8 mouse cellular contexts compared by ENCODE assay signal in the genomic region with DNA sequence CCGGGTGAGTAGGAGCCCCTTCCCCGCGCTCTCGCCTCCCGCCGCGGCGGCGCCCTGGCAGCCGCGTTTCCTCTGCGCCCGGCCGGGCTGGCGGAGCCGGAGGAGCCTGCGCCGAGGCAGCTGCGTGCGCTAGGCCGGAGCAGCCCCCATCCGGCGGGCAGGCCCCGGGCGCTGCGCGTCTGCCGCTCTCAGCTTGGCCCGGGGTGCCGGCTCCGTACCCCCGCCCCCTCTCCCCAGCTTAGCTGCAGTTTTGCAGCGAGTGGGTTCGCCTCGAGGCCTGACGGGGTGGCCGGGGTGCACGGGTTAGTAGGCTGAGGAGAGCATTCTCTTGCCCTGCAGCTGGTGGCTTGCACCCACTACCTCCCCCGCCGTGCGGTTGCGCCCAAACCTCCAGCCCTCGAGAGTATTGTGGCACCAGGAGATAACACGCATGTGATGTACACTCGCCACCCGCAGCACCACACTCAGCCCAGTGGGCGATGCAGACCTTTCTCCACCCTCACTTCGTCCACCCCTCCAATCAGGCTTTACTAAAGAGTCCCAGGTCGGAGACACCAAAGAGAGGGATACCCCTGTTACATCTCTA. TPM values are rescaled to one million over a fixed set of nuclear protein-coding genes. Genes with fewer than 3 reads are reported as not detected.
DNase-seq lines count a peak whose midpoint lies in the region; ATAC-seq and TF ChIP-seq lines count a peak whose summit lies in the region.

No protein-coding gene starts in this region.

- peak; percentile 54 to 71 for DNase-seq in adrenal gland, postnatal 36 days
- DNase-seq in layer of hippocampus, adult 18-20 months (ENCODE audit: low spot score in 2 of 2) = peak; percentile 44 to 59
- DNase-seq in liver, postnatal 0 days = peak; percentile 73
- no peak for DNase-seq in neural tube, embryonic 11.5 days (ENCODE audit: low spot score)
- DNase-seq in testis, postnatal 14 days (ENCODE audit: low spot score) = peak; percentile 73

- H3K9me3 ChIP-seq in forebrain, embryonic 12.5 days = no peaks in the 10 kb centered on the region
- H3K9me3 ChIP-seq in heart, embryonic 15.5 days (replicated peaks) = no peaks in the 10 kb centered on the region
- no peaks in the 10 kb centered on the region for H3K9me3 ChIP-seq in liver, postnatal 0 days (ENCODE audit: low read length)
- no peaks in the 10 kb centered on the region for H3K9me3 ChIP-seq in neural tube, embryonic 11.5 days (ENCODE audit: control insufficient read depth, low read length)

- no peaks in the 10 kb centered on the region for H3K27me3 ChIP-seq in forebrain, embryonic 12.5 days
- no peaks in the 10 kb centered on the region for H3K27me3 ChIP-seq in heart, embryonic 15.5 days
- H3K27me3 ChIP-seq in liver, postnatal 0 days (ENCODE audit: insufficient read depth, low read length) = no peaks in the 10 kb centered on the region
- no peaks in the 10 kb centered on the region for H3K27me3 ChIP-seq in neural tube, embryonic 11.5 days (ENCODE audit: control insufficient read depth, insufficient read depth, low read length)

- H3K9ac ChIP-seq in forebrain, embryonic 12.5 days = peak overlapping the region; percentile 98
- H3K9ac ChIP-seq in heart, embryonic 15.5 days = peak overlapping the region; percentile 98
- peak overlapping the region; percentile 99 for H3K9ac ChIP-seq in liver, postnatal 0 days (replicated peaks)
- H3K9ac ChIP-seq in neural tube, embryonic 11.5 days (ENCODE audit: low read length) = peak overlapping the region; percentile 89

- ATAC-seq in CD4-positive, CD25-positive, alpha-beta regulatory T cell, adult 4 months = peak; percentile 47
- peak; percentile 80 for ATAC-seq in forebrain, embryonic 12.5 days (ENCODE audit: low FRiP score)
- peak; percentile 54 for ATAC-seq in heart, embryonic 15.5 days (replicated peaks; ENCODE audit: insufficient number of reproducible peaks, insufficient read depth, low FRiP score, low read depth)
- peak; percentile 38 for ATAC-seq in liver, postnatal 0 days
- peak; percentile 74 for ATAC-seq in neural tube, embryonic 11.5 days (ENCODE audit: insufficient read depth, low FRiP score, low TSS enrichment)

- TF ChIP-seq CTCF in liver, postnatal 0 days (IDR thresholded peaks at IDR 0.05; ENCODE audit: low read depth) = no peak

- WGBS in forebrain, embryonic 12.5 days = under 1% methylated on average over 32 of the region's 49 CpGs
- under 1% methylated on average over 38 of the region's 49 CpGs for WGBS in heart, embryonic 15.5 days
- WGBS in liver, postnatal 0 days (ENCODE audit: insufficient replicate concordance) = under 1% methylated on average over 24 of the region's 49 CpGs
- under 1% methylated on average over 34 of the region's 49 CpGs for WGBS in neural tube, embryonic 11.5 days

- no peak for TF ChIP-seq EP300 in liver, postnatal 0 days (IDR thresholded peaks at IDR 0.05; ENCODE audit: low read depth)

- H3K4me3 ChIP-seq in forebrain, embryonic 12.5 days (replicated peaks) = peak overlapping the region; percentile 95
- peak overlapping the region; percentile 95 for H3K4me3 ChIP-seq in heart, embryonic 15.5 days
- H3K4me3 ChIP-seq in liver, postnatal 0 days (ENCODE audit: low read depth, low read length) = peak overlapping the region; percentile 91
- peak overlapping the region; percentile 89 for H3K4me3 ChIP-seq in neural tube, embryonic 11.5 days (ENCODE audit: low read depth, low read length)

- H3K36me3 ChIP-seq in forebrain, embryonic 12.5 days (replicated peaks) = no peaks in the 10 kb centered on the region
- H3K36me3 ChIP-seq in heart, embryonic 15.5 days = no peaks in the 10 kb centered on the region
- no peaks in the 10 kb centered on the region for H3K36me3 ChIP-seq in liver, postnatal 0 days (replicated peaks; ENCODE audit: insufficient read depth, low read length)
- H3K36me3 ChIP-seq in neural tube, embryonic 11.5 days (ENCODE audit: control insufficient read depth, insufficient read depth, low read length) = no peaks in the 10 kb centered on the region

- H3K27ac ChIP-seq in forebrain, embryonic 12.5 days = peak overlapping the region; percentile 98
- peak overlapping the region; percentile 96 for H3K27ac ChIP-seq in heart, embryonic 15.5 days
- H3K27ac ChIP-seq in liver, postnatal 0 days (ENCODE audit: low read depth) = peak overlapping the region; percentile 99
- H3K27ac ChIP-seq in neural tube, embryonic 11.5 days (ENCODE audit: low read depth, low read length) = peak overlapping the region; percentile 95

- H3K4me2 ChIP-seq in forebrain, embryonic 12.5 days = peak overlapping the region; percentile 95
- H3K4me2 ChIP-seq in heart, embryonic 15.5 days = peak overlapping the region; percentile 93
- peak overlapping the region; percentile 98 for H3K4me2 ChIP-seq in liver, postnatal 0 days (ENCODE audit: low read depth, low read length)
- peak overlapping the region; percentile 90 for H3K4me2 ChIP-seq in neural tube, embryonic 11.5 days (ENCODE audit: low read depth)

- peaks cover 29% of the 10 kb centered on the region for H3K4me1 ChIP-seq in forebrain, embryonic 12.5 days
- peaks cover 34% of the 10 kb centered on the region for H3K4me1 ChIP-seq in heart, embryonic 15.5 days (replicated peaks)
- peaks cover 28% of the 10 kb centered on the region for H3K4me1 ChIP-seq in liver, postnatal 0 days (ENCODE audit: insufficient read depth)
- H3K4me1 ChIP-seq in neural tube, embryonic 11.5 days (ENCODE audit: control insufficient read depth, insufficient read depth, low read length) = peaks cover 11% of the 10 kb centered on the region

RNA-seq across cellular contexts. Expression of a gene that starts 0.8 kb away (rescaled TPM):
- 10 to 100 TPM; 15.1 to 21.3 TPM for polyA plus RNA-seq in CD4-positive, CD25-positive, alpha-beta regulatory T cell, adult 4 months (2017; shearing (Covaris generic))
- total RNA-seq in adrenal gland, postnatal 36 days (2021) = 10 to 100 TPM; 40.2 to 47.4 TPM
- 27.6 and 30.0 TPM in 2 replicates for polyA plus RNA-seq in forebrain, embryonic 12.5 days (2016; fragmentation: Nextera tagmentation; extraction: Ambion mirVana)
- polyA plus RNA-seq in heart, embryonic 15.5 days (2015; fragmentation: Nextera tagmentation; extraction: Ambion mirVana) = 12.9 and 14.3 TPM in 2 replicates
- total RNA-seq in layer of hippocampus, adult 18-20 months (2021) = 10 to 100 TPM; 45.1 to 50.3 TPM
- 5.0 and 5.6 TPM in 2 replicates for polyA plus RNA-seq in liver, postnatal 0 days (2015; fragmentation: Nextera tagmentation; extraction: Ambion mirVana)
- 11.9 and 12.3 TPM in 2 replicates for polyA plus RNA-seq in neural tube, embryonic 11.5 days (2014; fragmentation: Nextera tagmentation; extraction: Ambion mirVana)

RNA-seq across cellular contexts. Expression of a gene that starts 10.1 kb away (rescaled TPM):
- polyA plus RNA-seq in CD4-positive, CD25-positive, alpha-beta regulatory T cell, adult 4 months (2017; shearing (Covaris generic)) = 1 to 10 TPM; 7.5 to 8.6 TPM
- under 1 TPM; 0.53 to 0.73 TPM for total RNA-seq in adrenal gland, postnatal 36 days (2021)
- 1.4 and 2.3 TPM in 2 replicates for polyA plus RNA-seq in forebrain, embryonic 12.5 days (2016; fragmentation: Nextera tagmentation; extraction: Ambion mirVana)
- polyA plus RNA-seq in heart, embryonic 15.5 days (2015; fragmentation: Nextera tagmentation; extraction: Ambion mirVana) = 0.71 TPM in 2 replicates
- total RNA-seq in layer of hippocampus, adult 18-20 months (2021) = 1 to 10 TPM; 1.4 to 1.5 TPM
- polyA plus RNA-seq in liver, postnatal 0 days (2015; fragmentation: Nextera tagmentation; extraction: Ambion mirVana) = 0.18 and 0.31 TPM in 2 replicates
- 1.1 TPM in 2 replicates for polyA plus RNA-seq in neural tube, embryonic 11.5 days (2014; fragmentation: Nextera tagmentation; extraction: Ambion mirVana)

RNA-seq across cellular contexts. Expression of a gene that starts 46.6 kb away (rescaled TPM):
- 100 to 1,000 TPM; 132 to 177 TPM for polyA plus RNA-seq in CD4-positive, CD25-positive, alpha-beta regulatory T cell, adult 4 months (2017; shearing (Covaris generic))
- 100 to 1,000 TPM; 324 to 358 TPM for total RNA-seq in adrenal gland, postnatal 36 days (2021)
- 169 and 182 TPM in 2 replicates for polyA plus RNA-seq in forebrain, embryonic 12.5 days (2016; fragmentation: Nextera tagmentation; extraction: Ambion mirVana)
- polyA plus RNA-seq in heart, embryonic 15.5 days (2015; fragmentation: Nextera tagmentation; extraction: Ambion mirVana) = 237 and 293 TPM in 2 replicates
- total RNA-seq in layer of hippocampus, adult 18-20 months (2021) = 100 to 1,000 TPM in 1 of 2 experiments, 10 to 100 TPM in 1; 99.0 to 102 TPM
- 236 and 246 TPM in 2 replicates for polyA plus RNA-seq in liver, postnatal 0 days (2015; fragmentation: Nextera tagmentation; extraction: Ambion mirVana)
- 226 and 230 TPM in 2 replicates for polyA plus RNA-seq in neural tube, embryonic 11.5 days (2014; fragmentation: Nextera tagmentation; extraction: Ambion mirVana)
